In the genomic region with DNA sequence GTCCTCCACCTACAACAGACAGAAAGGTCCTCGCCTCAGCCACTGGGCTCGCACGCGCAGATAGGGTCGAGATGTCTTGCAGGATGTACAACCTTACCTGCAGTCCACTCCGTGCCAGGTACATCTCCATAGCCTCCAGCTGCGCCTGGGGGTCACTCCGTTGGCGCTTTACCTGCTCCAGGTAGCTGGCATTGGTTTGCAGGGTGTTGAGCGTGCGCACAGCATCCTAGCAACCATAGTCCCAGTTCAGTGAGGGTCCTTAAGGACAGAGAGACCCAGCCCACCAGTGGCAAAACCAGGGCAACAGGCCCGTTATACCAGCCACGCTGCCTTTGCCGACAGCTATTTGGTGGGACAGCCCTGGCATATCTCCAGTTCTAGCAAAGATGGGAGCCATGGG, we compare ENCODE assay signal across 10 mouse cellular contexts. TPM values are rescaled to one million over a fixed set of nuclear protein-coding genes. Genes with fewer than 3 reads are reported as not detected.
DNase-seq lines count a peak whose midpoint lies in the region; ATAC-seq and TF ChIP-seq lines count a peak whose summit lies in the region.
"Had no signal": no experiment of that assay in that cellular context is flagged by ENCODE, and none has a peak within 500 bp of the region (broad histone marks: within the 10 kb centered on the region; RNA-seq: fewer than 3 reads in every experiment).

No protein-coding gene starts in this region.

- no peak for TF ChIP-seq RAD21 in MEL (IDR thresholded peaks at IDR 0.05; ENCODE audit: low read depth, low read length)

- WGBS in kidney, adult 2 months = 86% methylated on average over 14 of the region's 14 CpGs
- WGBS in liver, postnatal 0 days (ENCODE audit: insufficient replicate concordance) = 89% methylated on average over 14 of the region's 14 CpGs

- no peak for TF ChIP-seq POLR2A in kidney, adult 2 months (IDR thresholded peaks at IDR 0.05; ENCODE audit: low read depth, low read length)
- no peak; a peak in 1 of 4 replicates for TF ChIP-seq POLR2A in MEL (IDR thresholded peaks at IDR 0.05; ENCODE audit: control insufficient read depth in 1 of 2, insufficient read depth in 1 of 2, low read depth in 1 of 2, low read length in 2 of 2, poor library complexity in 1 of 2)
- TF ChIP-seq POLR2A in embryonic fibroblast, embryonic 13.5 days (IDR thresholded peaks at IDR 0.05; ENCODE audit: low read depth, low read length) = no peak

- H3K4me2 ChIP-seq in liver, postnatal 0 days (ENCODE audit: low read depth, low read length) = peak overlapping the region; percentile 96

- H3K27ac ChIP-seq in kidney, adult 2 months (ENCODE audit: insufficient read depth, low read depth, low read length) = no peak overlapping the region
- no peak overlapping the region for H3K27ac ChIP-seq in MEL (ENCODE audit: control insufficient read depth, low read depth, low read length)
- H3K27ac ChIP-seq in embryonic fibroblast, embryonic 13.5 days (ENCODE audit: insufficient read depth, low read length) = no peak overlapping the region
- no peak overlapping the region for H3K27ac ChIP-seq in liver, postnatal 0 days (ENCODE audit: low read depth)
- H3K27ac ChIP-seq: layer of hippocampus, adult 2 months had no signal

- peaks cover 2% of the 10 kb centered on the region; the same call in 1 of the 2 replicates for H3K36me3 ChIP-seq in kidney, adult 2 months (ENCODE audit: control insufficient read depth, insufficient read depth, low read length)
- peaks cover 0 to 10% of the 10 kb centered on the region in 2 experiments; a peak in 2 of 4 replicates for H3K36me3 ChIP-seq in MEL (ENCODE audit: control insufficient read depth in 1 of 2, insufficient read depth in 2 of 2, low read length in 2 of 2)
- peaks cover 9% of the 10 kb centered on the region for H3K36me3 ChIP-seq in liver, postnatal 0 days (replicated peaks; ENCODE audit: insufficient read depth, low read length)

- peaks cover 15% of the 10 kb centered on the region for H3K79me2 ChIP-seq in MEL (ENCODE audit: control insufficient read depth, insufficient read depth, low read length, poor library complexity)

- H3K9me3 ChIP-seq in MEL (replicated peaks; ENCODE audit: insufficient read depth, low read length) = no peaks in the 10 kb centered on the region
- H3K9me3 ChIP-seq in liver, postnatal 0 days (ENCODE audit: low read length) = no peaks in the 10 kb centered on the region

- TF ChIP-seq EP300 in MEL (IDR thresholded peaks at IDR 0.05; ENCODE audit: low read depth in 1 of 2, low read length in 2 of 2) = no peak
- no peak for TF ChIP-seq EP300 in liver, postnatal 0 days (IDR thresholded peaks at IDR 0.05; ENCODE audit: low read depth)

- H3K4me3 ChIP-seq in kidney, adult 2 months (ENCODE audit: insufficient read depth, low read depth, low read length) = 0 out of 2 replicates have a peak overlapping the region, but pooled peaks have one; percentile 5
- H3K4me3 ChIP-seq in MEL (ENCODE audit: control insufficient read depth in 1 of 2, insufficient read depth in 1 of 2, low read depth in 2 of 2, low read length in 2 of 2) = peak overlapping the region in 1 of 2 experiments; percentile 89; a peak in 2 of 4 replicates
- H3K4me3 ChIP-seq in embryonic fibroblast, embryonic 13.5 days (ENCODE audit: insufficient read depth, low read length) = peak overlapping the region; percentile 74; the same call in 1 of the 2 replicates
- peak overlapping the region; percentile 61; the same call in 1 of the 2 replicates for H3K4me3 ChIP-seq in liver, postnatal 0 days (ENCODE audit: low read depth, low read length)

- TF ChIP-seq CTCF in kidney, adult 2 months (conservative IDR thresholded peaks at IDR 0.05; ENCODE audit: insufficient read depth, insufficient read length, low read depth, low read length) = no peak
- no peak for TF ChIP-seq CTCF in MEL (IDR thresholded peaks at IDR 0.05 in 2 of 3, conservative IDR thresholded peaks at IDR 0.05 in 1 of 3; ENCODE audit: control insufficient read depth in 1 of 3, insufficient read depth in 1 of 3, low read depth in 2 of 3, low read length in 3 of 3, poor library complexity in 1 of 3, severe bottlenecking in 1 of 3)
- no peak for TF ChIP-seq CTCF in embryonic fibroblast, embryonic 13.5 days (IDR thresholded peaks at IDR 0.05; ENCODE audit: borderline replicate concordance, insufficient read depth, low read length)
- no peak for TF ChIP-seq CTCF in liver, postnatal 0 days (IDR thresholded peaks at IDR 0.05; ENCODE audit: low read depth)

- H3K27me3 ChIP-seq in kidney, adult 2 months (replicated peaks; ENCODE audit: control insufficient read depth, insufficient read depth, low read length) = no peaks in the 10 kb centered on the region
- H3K27me3 ChIP-seq in MEL (ENCODE audit: control insufficient read depth in 1 of 2, insufficient read depth in 2 of 2, low read length in 2 of 2) = no peaks in the 10 kb centered on the region
- H3K27me3 ChIP-seq in liver, postnatal 0 days (ENCODE audit: insufficient read depth, low read length) = no peaks in the 10 kb centered on the region

- peak overlapping the region; percentile 97 for H3K9ac ChIP-seq in MEL (ENCODE audit: control insufficient read depth, low read depth, low read length, poor library complexity, severe bottlenecking)
- H3K9ac ChIP-seq in liver, postnatal 0 days (replicated peaks) = peak overlapping the region; percentile 77

- peaks cover 14% of the 10 kb centered on the region; the same call in 1 of the 2 replicates for H3K4me1 ChIP-seq in kidney, adult 2 months (ENCODE audit: control insufficient read depth, insufficient read depth, low read length)
- H3K4me1 ChIP-seq in MEL (ENCODE audit: control insufficient read depth in 1 of 2, insufficient read depth in 2 of 2, low read length in 2 of 2) = peaks cover 0 to 15% of the 10 kb centered on the region in 2 experiments; a peak in 2 of 4 replicates
- peaks cover 2% of the 10 kb centered on the region; the same call in 1 of the 2 replicates for H3K4me1 ChIP-seq in embryonic fibroblast, embryonic 13.5 days (ENCODE audit: control insufficient read depth, insufficient read depth, low read length)
- H3K4me1 ChIP-seq in liver, postnatal 0 days (ENCODE audit: insufficient read depth) = peaks cover 28% of the 10 kb centered on the region

- no peak for DNase-seq in kidney, adult 2 months
- DNase-seq in kidney, postnatal 14 days = no peak
- no peak for DNase-seq in MEL (ENCODE audit: low read depth, low spot score)
- no peak for DNase-seq in liver, postnatal 0 days
- no peak for DNase-seq in retina, postnatal 1 day
- DNase-seq in urinary bladder, adult 18-20 months (ENCODE audit: low spot score in 2 of 2) = no peak
- DNase-seq: cerebellum, adult 18-20 months; thymus, adult 18-20 months had no signal

- ATAC-seq in liver, postnatal 0 days = no peak

TF ChIP-seq in MEL, 35 proteins besides CTCF, POLR2A, EP300 and RAD21 (continues in another document):
- no peak for TF ChIP-seq CHD2 (IDR thresholded peaks at IDR 0.05; ENCODE audit: low read length)
- no peak for TF ChIP-seq MYC (IDR thresholded peaks at IDR 0.05; ENCODE audit: low read depth, low read length)
- no peak for TF ChIP-seq ZNF384 (IDR thresholded peaks at IDR 0.05; ENCODE audit: low read depth, low read length)
- TF ChIP-seq POLR2AphosphoS5 (IDR thresholded peaks at IDR 0.05; ENCODE audit: borderline replicate concordance, low read depth, low read length) = no peak
- TF ChIP-seq ELF1 (IDR thresholded peaks at IDR 0.05; ENCODE audit: low read depth, low read length) = no peak
- TF ChIP-seq CHD1 (IDR thresholded peaks at IDR 0.05; ENCODE audit: low read depth, low read length) = no peak
- no peak for TF ChIP-seq POLR2AphosphoS2 (IDR thresholded peaks at IDR 0.05; ENCODE audit: low read length)
- no peak for TF ChIP-seq HCFC1 (IDR thresholded peaks at IDR 0.05; ENCODE audit: low read depth, low read length)

RNA-seq across cellular contexts. Expression of gene Fpgs, which starts 11.4 kb away (rescaled TPM):
- polyA plus RNA-seq in kidney, adult 2 months (2012; rRNA removed) = 147 and 174 TPM in 2 replicates
- total RNA-seq in MEL (2012; rRNA removed) = 32.5 and 40.0 TPM in 2 replicates
- 10 to 100 TPM in 1 of 2 experiments, not detected in 1; 73.9 TPM for polyA plus RNA-seq in MEL (2012; ENCODE audit: insufficient read depth in 1 of 2, insufficient read length in 2 of 2, low read depth in 1 of 2, low replicate concordance in 2 of 2, missing spikeins in 1 of 2)
- 20.2 and 26.4 TPM in 2 replicates for polyA plus RNA-seq in embryonic fibroblast, embryonic 13.5 days (2011; ENCODE audit: insufficient read length, low read depth, missing spikeins)
- 85.3 and 95.9 TPM in 2 replicates for polyA plus RNA-seq in liver, postnatal 0 days (2015; fragmentation: Nextera tagmentation; extraction: Ambion mirVana)

RNA-seq across cellular contexts. Expression of gene Cdk9, which starts 20.4 kb away (rescaled TPM):
- 88.3 and 89.2 TPM in 2 replicates for polyA plus RNA-seq in kidney, adult 2 months (2012; rRNA removed)
- total RNA-seq in MEL (2012; rRNA removed) = 30.9 and 37.7 TPM in 2 replicates
- 100 to 1,000 TPM in 1 of 2 experiments, not detected in 1; 125 TPM for polyA plus RNA-seq in MEL (2012; ENCODE audit: insufficient read depth in 1 of 2, insufficient read length in 2 of 2, low read depth in 1 of 2, low replicate concordance in 2 of 2, missing spikeins in 1 of 2)
- polyA plus RNA-seq in embryonic fibroblast, embryonic 13.5 days (2011; ENCODE audit: insufficient read length, low read depth, missing spikeins) = 77.9 and 82.0 TPM in 2 replicates
- 49.5 and 53.7 TPM in 2 replicates for polyA plus RNA-seq in liver, postnatal 0 days (2015; fragmentation: Nextera tagmentation; extraction: Ambion mirVana)

RNA-seq across cellular contexts. Expression of gene Sh2d3c, which starts 28.4 kb away (rescaled TPM):
- polyA plus RNA-seq in kidney, adult 2 months (2012; rRNA removed) = 28.4 and 30.4 TPM in 2 replicates
- total RNA-seq in MEL (2012; rRNA removed) = 0.19 and 0.26 TPM in 2 replicates
- polyA plus RNA-seq in MEL (2012; ENCODE audit: insufficient read depth in 1 of 2, insufficient read length in 2 of 2, low read depth in 1 of 2, low replicate concordance in 2 of 2, missing spikeins in 1 of 2) = under 1 TPM in 1 of 2 experiments, not detected in 1; 0.43 TPM
- polyA plus RNA-seq in embryonic fibroblast, embryonic 13.5 days (2011; ENCODE audit: insufficient read length, low read depth, missing spikeins) = 2.1 and 2.6 TPM in 2 replicates
- 7.6 and 8.3 TPM in 2 replicates for polyA plus RNA-seq in liver, postnatal 0 days (2015; fragmentation: Nextera tagmentation; extraction: Ambion mirVana)

RNA-seq across cellular contexts. Expression of gene Eng, which starts 46.1 kb away (rescaled TPM):
- polyA plus RNA-seq in kidney, adult 2 months (2012; rRNA removed) = 228 and 289 TPM in 2 replicates
- total RNA-seq in MEL (2012; rRNA removed) = 0.33 and 0.73 TPM in 2 replicates
- polyA plus RNA-seq in MEL (2012; ENCODE audit: insufficient read depth in 1 of 2, insufficient read length in 2 of 2, low read depth in 1 of 2, low replicate concordance in 2 of 2, missing spikeins in 1 of 2) = 1 to 10 TPM in 1 of 2 experiments, not detected in 1; 1.0 TPM
- 15.1 and 17.1 TPM in 2 replicates for polyA plus RNA-seq in embryonic fibroblast, embryonic 13.5 days (2011; ENCODE audit: insufficient read length, low read depth, missing spikeins)
- polyA plus RNA-seq in liver, postnatal 0 days (2015; fragmentation: Nextera tagmentation; extraction: Ambion mirVana) = 29.9 and 30.2 TPM in 2 replicates

RNA-seq across cellular contexts. Expression of gene 6330409D20Rik, which starts 48.3 kb away (rescaled TPM):
- polyA plus RNA-seq in kidney, adult 2 months (2012; rRNA removed) = not detected in 2 replicates
- not detected in 2 replicates for total RNA-seq in MEL (2012; rRNA removed)
- not detected for polyA plus RNA-seq in MEL (2012; ENCODE audit: insufficient read depth in 1 of 2, insufficient read length in 2 of 2, low read depth in 1 of 2, low replicate concordance in 2 of 2, missing spikeins in 1 of 2)
- not detected in 2 replicates for polyA plus RNA-seq in embryonic fibroblast, embryonic 13.5 days (2011; ENCODE audit: insufficient read length, low read depth, missing spikeins)
- polyA plus RNA-seq in liver, postnatal 0 days (2015; fragmentation: Nextera tagmentation; extraction: Ambion mirVana) = not detected in 2 replicates
